Mouse (Mus musculus): ENCODE results near the gene Cdk19. TPM values are rescaled to one million over a fixed set of nuclear protein-coding genes. Genes with fewer than 3 reads are reported as not detected.

Gene Cdk19
- polyA plus RNA-seq, 1 experiment from 2014 or later: 8.3 TPM

GRCm38 (mm10) chr10:40447295-40447694 lies 107.9 kb downstream of the Cdk19 start:
- ATAC-seq (ENCODE audit: insufficient read depth, low FRiP score, low read depth): no peak
- Histone ChIP-seq H3K36me3 (0 out of 2 replicates have a peak, but pooled peaks cover 4% of the 10 kb centered on the region), H3K4me3 (replicated peaks) (no peak overlapping the region), H3K4me2 (no peak overlapping the region), H3K4me1 (peaks cover 9% of the 10 kb centered on the region; the same call in 1 of the 2 replicates), H3K27ac (0 out of 2 replicates have a peak overlapping the region, but pooled peaks have one; percentile 27), H3K27me3 (replicated peaks) (no peaks in the 10 kb centered on the region), H3K9me3 (no peaks in the 10 kb centered on the region), H3K9ac (no peak overlapping the region)
- 56% methylated on average over 3 of the region's 3 CpGs for WGBS

- no peak for ATAC-seq (ENCODE audit: insufficient read depth, low FRiP score, low read depth)
- H3K36me3 ChIP-seq: no peaks in the 10 kb centered on the region
- no peaks in the 10 kb centered on the region for H3K9me3 ChIP-seq
- no peak overlapping the region for H3K4me3 ChIP-seq (replicated peaks)
- 48% methylated on average over 5 of the region's 5 CpGs for WGBS
- H3K4me2 ChIP-seq: 0 out of 2 replicates have a peak overlapping the region, but pooled peaks have one; percentile 3
- peaks cover 9% of the 10 kb centered on the region; the same call in 1 of the 2 replicates for H3K4me1 ChIP-seq
- H3K27me3 ChIP-seq (replicated peaks): no peaks in the 10 kb centered on the region
- H3K9ac ChIP-seq: no peak overlapping the region
- H3K27ac ChIP-seq: peak overlapping the region; percentile 27; the same call in 1 of the 2 replicates
Measured at GRCm38 (mm10) chr10:40447921-40448320, 108.6 kb downstream of the Cdk19 start.

- H3K9ac ChIP-seq: no peak overlapping the region
- no peaks in the 10 kb centered on the region for H3K9me3 ChIP-seq
- no peak overlapping the region for H3K4me3 ChIP-seq (replicated peaks)
- no peak overlapping the region for H3K4me2 ChIP-seq
- no peaks in the 10 kb centered on the region for H3K27me3 ChIP-seq (replicated peaks)
- H3K36me3 ChIP-seq: no peaks in the 10 kb centered on the region
- 47% methylated on average over 3 of the region's 3 CpGs for WGBS
- H3K4me1 ChIP-seq: peaks cover 9% of the 10 kb centered on the region; the same call in 1 of the 2 replicates
- ATAC-seq (ENCODE audit: insufficient read depth, low FRiP score, low read depth): no peak
- peak overlapping the region; percentile 27; the same call in 1 of the 2 replicates for H3K27ac ChIP-seq
Measured at GRCm38 (mm10) chr10:40448444-40448843, 109.1 kb downstream of the Cdk19 start.

- 87% methylated on average over 6 of the region's 6 CpGs for WGBS
- no peaks in the 10 kb centered on the region for H3K36me3 ChIP-seq
- ATAC-seq (ENCODE audit: insufficient read depth, low FRiP score, low read depth): no peak
Measured at GRCm38 (mm10) chr10:40449571-40449970, 110.2 kb downstream of the Cdk19 start.

GRCm38 (mm10) chr10:40450171-40450570 lies 110.8 kb downstream of the Cdk19 start:
- Histone ChIP-seq H3K9me3 (no peaks in the 10 kb centered on the region), H3K27ac (no peak overlapping the region), H3K4me1 (peaks cover 9% of the 10 kb centered on the region; the same call in 1 of the 2 replicates), H3K4me3 (replicated peaks) (no peak overlapping the region), H3K36me3 (no peaks in the 10 kb centered on the region), H3K4me2 (no peak overlapping the region), H3K27me3 (replicated peaks) (no peaks in the 10 kb centered on the region), H3K9ac (no peak overlapping the region)
- no peak for ATAC-seq (ENCODE audit: insufficient read depth, low FRiP score, low read depth)
- 92% methylated on average over 4 of the region's 4 CpGs for WGBS

More at GRCm38 (mm10) chr10:40449571-40449970, 110.2 kb downstream of the Cdk19 start:
- no peaks in the 10 kb centered on the region for H3K27me3 ChIP-seq (replicated peaks)
- no peak overlapping the region for H3K4me3 ChIP-seq (replicated peaks)
- no peaks in the 10 kb centered on the region for H3K9me3 ChIP-seq
- no peak overlapping the region for H3K4me2 ChIP-seq
- H3K4me1 ChIP-seq: peaks cover 9% of the 10 kb centered on the region; the same call in 1 of the 2 replicates
- H3K9ac ChIP-seq: no peak overlapping the region
- H3K27ac ChIP-seq: no peak overlapping the region

GRCm38 (mm10) chr10:40457116-40457515 lies 117.8 kb downstream of the Cdk19 start:
- WGBS: 72% methylated on average over 1 of the region's 1 CpGs
- Histone ChIP-seq H3K36me3 (no peaks in the 10 kb centered on the region), H3K27me3 (replicated peaks) (no peaks in the 10 kb centered on the region), H3K4me1 (no peaks in the 10 kb centered on the region), H3K9me3 (no peaks in the 10 kb centered on the region), H3K9ac (no peak overlapping the region), H3K27ac (no peak overlapping the region), H3K4me3 (replicated peaks) (no peak overlapping the region), H3K4me2 (no peak overlapping the region)
- ATAC-seq (ENCODE audit: insufficient read depth, low FRiP score, low read depth): no peak

GRCm38 (mm10) chr10:40459141-40459540 lies 119.8 kb downstream of the Cdk19 start:
- ATAC-seq (ENCODE audit: insufficient read depth, low FRiP score, low read depth): no peak
- H3K27me3 ChIP-seq (replicated peaks): no peaks in the 10 kb centered on the region
- H3K9me3 ChIP-seq: no peaks in the 10 kb centered on the region
- H3K4me3 ChIP-seq (replicated peaks): no peak overlapping the region
- no peak overlapping the region for H3K27ac ChIP-seq
- H3K36me3 ChIP-seq: no peaks in the 10 kb centered on the region
- 92% methylated on average over 17 of the region's 17 CpGs for WGBS
- no peaks in the 10 kb centered on the region for H3K4me1 ChIP-seq
- no peak overlapping the region for H3K4me2 ChIP-seq
- no peak overlapping the region for H3K9ac ChIP-seq

GRCm38 (mm10) chr10:40461362-40461761 lies 122.0 kb downstream of the Cdk19 start:
- no peak overlapping the region for H3K4me3 ChIP-seq (replicated peaks)
- no peaks in the 10 kb centered on the region for H3K27me3 ChIP-seq (replicated peaks)
- H3K4me2 ChIP-seq: no peak overlapping the region
- 91% methylated on average over 6 of the region's 6 CpGs for WGBS
- no peak for ATAC-seq (ENCODE audit: insufficient read depth, low FRiP score, low read depth)
- no peak overlapping the region for H3K27ac ChIP-seq
- no peak overlapping the region for H3K9ac ChIP-seq
- H3K9me3 ChIP-seq: no peaks in the 10 kb centered on the region
- no peaks in the 10 kb centered on the region for H3K36me3 ChIP-seq
- H3K4me1 ChIP-seq: no peaks in the 10 kb centered on the region

- Histone ChIP-seq H3K4me2 (no peak overlapping the region), H3K27me3 (replicated peaks) (no peaks in the 10 kb centered on the region), H3K4me1 (no peaks in the 10 kb centered on the region), H3K36me3 (no peaks in the 10 kb centered on the region), H3K9me3 (no peaks in the 10 kb centered on the region), H3K27ac (no peak overlapping the region), H3K9ac (no peak overlapping the region), H3K4me3 (replicated peaks) (no peak overlapping the region)
- ATAC-seq (ENCODE audit: insufficient read depth, low FRiP score, low read depth): no peak
- 68% methylated on average over 3 of the region's 3 CpGs for WGBS
Measured at GRCm38 (mm10) chr10:40462257-40462656, 122.9 kb downstream of the Cdk19 start.

GRCm38 (mm10) chr10:40467174-40467911 lies 128.0 kb downstream of the Cdk19 start:
- Histone ChIP-seq H3K27ac (no peak overlapping the region), H3K36me3 (no peaks in the 10 kb centered on the region), H3K9ac (no peak overlapping the region), H3K27me3 (replicated peaks) (no peaks in the 10 kb centered on the region), H3K9me3 (no peaks in the 10 kb centered on the region), H3K4me3 (replicated peaks) (no peak overlapping the region), H3K4me2 (no peak overlapping the region), H3K4me1 (no peaks in the 10 kb centered on the region)
- 72% methylated on average over 8 of the region's 8 CpGs for WGBS
- no peak for ATAC-seq (ENCODE audit: insufficient read depth, low FRiP score, low read depth)

- H3K27me3 ChIP-seq (replicated peaks): no peaks in the 10 kb centered on the region
- no peaks in the 10 kb centered on the region for H3K36me3 ChIP-seq
- no peak overlapping the region for H3K9ac ChIP-seq
- H3K9me3 ChIP-seq: no peaks in the 10 kb centered on the region
- WGBS: 95% methylated on average over 1 of the region's 1 CpGs
- H3K27ac ChIP-seq: no peak overlapping the region
- ATAC-seq (ENCODE audit: insufficient read depth, low FRiP score, low read depth): no peak
- H3K4me2 ChIP-seq: no peak overlapping the region
- H3K4me3 ChIP-seq (replicated peaks): no peak overlapping the region
- H3K4me1 ChIP-seq: no peaks in the 10 kb centered on the region
Measured at GRCm38 (mm10) chr10:40467912-40468254, 128.5 kb downstream of the Cdk19 start.

- H3K36me3 ChIP-seq: no peaks in the 10 kb centered on the region
- no peak for ATAC-seq (ENCODE audit: insufficient read depth, low FRiP score, low read depth)
- no peaks in the 10 kb centered on the region for H3K27me3 ChIP-seq (replicated peaks)
- H3K27ac ChIP-seq: no peak overlapping the region
- no peak overlapping the region for H3K4me2 ChIP-seq
- WGBS: 87% methylated on average over 2 of the region's 2 CpGs
- no peak overlapping the region for H3K9ac ChIP-seq
- H3K4me3 ChIP-seq (replicated peaks): no peak overlapping the region
- H3K4me1 ChIP-seq: no peaks in the 10 kb centered on the region
- no peaks in the 10 kb centered on the region for H3K9me3 ChIP-seq
Measured at GRCm38 (mm10) chr10:40469145-40469544, 129.8 kb downstream of the Cdk19 start.
